Mouse (Mus musculus): ENCODE data around the gene Wdr37. TPM values are rescaled to one million over a fixed set of nuclear protein-coding genes. Genes with fewer than 3 reads are reported as not detected.
"Not testable (repeated sequence)": the region's sequence is repeated elsewhere in the genome, so short reads cannot be mapped to it uniquely, and the experiment has no call there.

Gene Wdr37
- total RNA-seq (2021) (10 to 100 TPM; 34.4 to 46.4 TPM), polyA plus RNA-seq (2012; rRNA removed) (5.8 and 7.7 TPM in 2 replicates)
- long read RNA-seq, full-length matches to known transcripts = 12 of 14 reads
- long read RNA-seq, partial matches to known transcripts = 1 of 14 reads
- long read RNA-seq, other reads (novel, unspliced or antisense) = 1 of 14 reads

DNA sequence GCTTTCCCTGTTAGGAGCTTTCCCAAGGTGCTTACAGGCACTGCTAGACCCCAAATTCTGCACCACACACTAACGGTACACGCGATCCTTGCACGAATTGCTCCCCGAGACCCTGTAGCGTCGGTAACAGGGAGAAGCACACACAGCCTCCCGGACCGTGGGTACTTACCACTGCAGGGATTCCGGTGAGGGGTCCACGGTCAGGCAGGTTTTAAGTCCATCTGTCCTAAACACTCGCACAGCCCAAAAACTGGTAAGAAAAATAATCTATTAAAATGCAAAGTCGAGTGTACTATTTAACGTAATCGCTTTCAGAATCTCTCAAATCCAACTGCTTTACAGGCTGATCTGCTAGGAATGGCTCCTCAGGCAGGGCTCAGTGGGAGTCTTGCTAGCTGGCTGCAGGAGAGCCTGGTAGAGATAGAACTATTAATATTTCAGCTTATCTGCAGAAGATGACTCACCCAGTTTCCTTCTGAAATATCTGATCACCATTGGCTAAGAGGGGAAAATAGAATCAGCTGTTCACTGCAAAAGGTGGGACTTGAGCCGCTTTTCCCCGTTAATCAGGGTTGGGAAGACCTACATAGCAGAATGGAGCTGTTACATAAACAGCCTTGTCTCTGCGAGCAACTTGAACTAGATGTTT, at the start of gene Wdr37:
Gene Wdr37 (minus strand): TSS at position 596 of the 649 bp plus-strand sequence.
- DNase-seq = peak; percentile 72

DNA sequence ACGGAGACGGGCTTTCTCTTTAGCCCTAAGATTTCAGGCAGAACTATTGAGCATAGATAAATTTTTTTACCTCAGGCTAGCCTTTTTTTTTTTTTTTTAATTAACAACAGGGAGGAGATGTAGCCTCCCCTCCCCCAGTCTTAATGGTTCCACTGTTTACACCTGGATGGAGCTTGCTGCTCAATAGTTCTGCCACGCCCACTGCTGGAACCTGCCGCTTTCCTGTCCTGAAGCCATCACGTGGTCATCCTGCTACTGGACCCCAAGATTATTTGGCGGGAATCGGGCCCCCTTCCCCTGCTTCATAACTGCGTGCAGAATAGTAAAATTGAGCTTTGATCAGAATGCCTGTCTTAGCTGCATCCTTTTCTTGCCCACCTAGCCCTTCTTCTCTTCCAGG, 42.2 kb upstream of the Wdr37 start:
- not testable (repeated sequence) for DNase-seq

DNA sequence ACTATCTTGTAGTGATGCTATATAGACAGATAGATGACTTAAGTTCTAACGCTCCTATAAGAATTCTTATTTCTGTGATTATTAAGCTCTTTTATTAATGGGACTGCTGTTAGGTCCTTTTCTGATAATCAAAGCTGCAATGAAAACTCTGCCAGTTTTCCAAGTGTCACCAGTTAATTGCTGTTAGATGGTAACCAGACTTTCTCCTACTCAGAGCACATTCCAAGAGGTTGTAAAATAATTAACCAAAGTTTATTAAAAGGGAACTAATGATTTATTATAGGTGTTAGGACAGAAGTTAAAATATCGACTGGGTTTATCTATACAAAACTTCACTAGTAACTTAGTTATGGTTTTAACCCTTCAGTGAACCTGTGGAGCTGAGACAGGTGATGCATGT, 34.3 kb upstream of the Wdr37 start:
- DNase-seq = not testable (repeated sequence)

DNA sequence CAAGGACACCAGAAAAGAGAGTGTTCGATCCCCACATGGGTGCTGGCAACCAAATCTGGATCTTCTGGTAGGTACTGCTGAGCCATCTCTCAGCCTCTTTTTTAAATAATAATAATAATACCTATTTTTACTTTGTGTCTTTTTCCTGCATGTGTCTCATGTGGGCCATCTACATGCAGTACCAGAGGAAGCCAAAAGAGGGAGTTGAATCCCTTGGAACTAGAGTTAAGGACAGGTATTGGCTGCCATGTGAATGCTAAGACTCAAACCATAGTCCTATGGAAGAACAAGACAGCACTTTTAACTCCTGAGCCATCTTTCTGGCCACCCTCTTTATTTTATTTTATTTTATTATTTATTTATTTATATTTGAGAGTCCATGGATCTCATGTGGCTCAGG, 16.9 kb upstream of the Wdr37 start:
- no peak for DNase-seq

DNA sequence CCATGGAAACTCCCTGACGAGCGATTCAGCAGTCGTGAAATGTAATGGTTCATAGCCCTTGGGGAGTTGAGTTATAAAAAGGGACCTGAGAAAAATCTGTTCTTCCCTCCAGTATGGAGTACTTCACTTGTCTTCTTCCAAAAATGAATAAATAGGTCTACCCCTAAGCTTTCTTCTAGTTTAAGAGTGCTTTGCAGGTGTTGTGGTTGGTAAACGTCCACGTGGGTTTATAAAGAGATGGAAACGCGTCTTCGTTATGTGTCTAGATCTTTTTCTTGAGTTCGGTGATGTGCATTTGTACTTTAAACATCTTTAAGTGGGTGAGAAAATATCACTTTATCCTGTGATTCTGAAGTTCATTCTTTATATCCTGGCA, 14.5 kb upstream of the Wdr37 start:
- no peak for DNase-seq

DNA sequence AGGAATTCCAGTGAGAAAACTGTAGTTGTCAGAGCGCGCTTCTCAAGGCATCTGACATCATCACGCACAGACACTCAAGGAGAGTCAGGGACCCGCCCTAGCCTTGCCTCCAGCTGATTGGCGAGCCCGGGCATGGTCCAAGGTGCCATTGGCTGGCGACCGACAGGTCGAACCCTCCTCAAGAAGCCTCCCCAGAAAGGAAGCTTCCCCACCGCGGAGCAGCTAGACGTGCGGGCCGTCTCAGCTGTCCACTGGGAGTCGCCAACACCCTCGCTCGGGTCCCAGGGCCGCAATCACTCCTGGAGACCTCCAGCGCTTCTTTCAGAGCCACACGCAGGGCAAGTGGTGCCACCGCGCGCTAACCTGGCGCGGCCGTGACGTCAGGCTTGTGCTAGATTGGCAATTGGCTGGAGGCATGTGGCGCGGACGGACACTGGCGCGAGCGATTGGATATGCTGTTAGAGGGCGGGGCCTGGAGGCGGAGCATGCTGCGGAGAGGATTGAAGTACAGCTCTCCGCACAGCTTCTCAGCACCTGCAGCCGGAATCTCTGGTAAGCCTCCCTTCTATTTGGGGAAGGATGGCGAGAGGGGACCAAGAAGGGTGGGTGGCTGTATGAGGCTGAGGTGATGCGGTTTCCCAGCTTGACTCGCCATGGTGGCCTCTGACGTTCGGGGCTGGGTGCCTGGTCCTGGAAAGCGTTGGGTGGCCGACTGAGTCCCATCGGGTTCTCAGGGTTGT, 13.9 kb upstream of the Wdr37 start, which contains the start of gene Idi1:
Gene Idi1 (plus strand): TSS at position 57 of the 740 bp plus-strand sequence.
- DNase-seq = peak; percentile 98

DNA sequence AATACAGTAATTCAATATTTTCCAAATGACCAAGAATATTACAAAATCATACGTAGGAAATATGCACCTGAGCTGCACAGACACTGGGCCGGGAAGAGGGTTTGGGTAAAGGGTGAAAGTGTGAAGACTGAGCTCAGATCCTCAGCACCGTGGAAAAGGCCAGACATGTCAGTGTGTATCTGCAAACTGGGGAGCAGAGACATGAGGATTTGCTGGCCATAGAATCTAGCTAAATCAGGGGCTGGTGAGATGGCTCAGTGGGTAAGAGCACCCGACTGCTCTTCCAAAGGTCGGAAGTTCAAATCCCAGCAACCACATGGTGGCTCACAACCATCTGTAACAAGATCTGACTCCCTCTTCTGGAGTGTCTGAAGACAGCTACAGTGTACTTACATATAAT, 12.2 kb upstream of the Wdr37 start:
- DNase-seq = not testable (repeated sequence)

DNA sequence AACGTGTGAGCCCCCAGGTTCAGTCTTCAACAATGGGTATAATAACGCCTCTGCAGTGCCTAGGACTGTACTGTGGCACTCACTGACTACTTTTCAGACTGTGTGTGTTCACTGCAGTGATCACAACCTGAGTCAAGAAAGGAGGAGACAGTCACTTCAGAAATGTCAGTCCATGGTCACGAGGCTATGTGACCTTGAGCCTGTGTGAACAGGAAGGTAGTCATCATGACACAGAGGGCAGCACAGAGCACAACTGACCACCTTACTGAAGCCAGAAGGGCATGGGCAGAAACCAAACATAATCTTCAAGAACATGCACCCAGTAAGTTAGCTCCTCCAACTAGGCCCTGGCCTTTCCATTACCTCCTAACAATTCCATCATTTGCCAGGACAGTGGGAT, 9.9 kb upstream of the Wdr37 start:
- DNase-seq = peak; percentile 69

DNA sequence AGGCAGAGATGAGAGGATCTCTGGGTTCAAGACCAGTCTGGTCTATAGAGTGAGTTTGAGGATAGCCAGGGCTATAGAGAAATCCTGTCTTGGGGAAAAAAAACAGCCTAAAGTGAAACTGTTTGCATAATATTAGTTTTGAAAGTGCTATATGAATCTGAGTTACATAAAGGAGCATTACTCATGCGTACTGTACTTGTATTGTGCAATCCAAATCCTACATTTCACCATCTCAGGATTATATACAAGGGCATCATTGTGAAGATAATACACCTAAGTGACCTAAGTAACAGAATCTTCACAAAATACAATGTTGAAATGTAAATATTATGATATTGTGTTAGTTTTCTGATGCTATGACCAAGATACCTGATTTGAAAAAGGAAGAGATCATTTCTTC, 2.1 kb upstream of the Wdr37 start:
- DNase-seq = no peak

DNA sequence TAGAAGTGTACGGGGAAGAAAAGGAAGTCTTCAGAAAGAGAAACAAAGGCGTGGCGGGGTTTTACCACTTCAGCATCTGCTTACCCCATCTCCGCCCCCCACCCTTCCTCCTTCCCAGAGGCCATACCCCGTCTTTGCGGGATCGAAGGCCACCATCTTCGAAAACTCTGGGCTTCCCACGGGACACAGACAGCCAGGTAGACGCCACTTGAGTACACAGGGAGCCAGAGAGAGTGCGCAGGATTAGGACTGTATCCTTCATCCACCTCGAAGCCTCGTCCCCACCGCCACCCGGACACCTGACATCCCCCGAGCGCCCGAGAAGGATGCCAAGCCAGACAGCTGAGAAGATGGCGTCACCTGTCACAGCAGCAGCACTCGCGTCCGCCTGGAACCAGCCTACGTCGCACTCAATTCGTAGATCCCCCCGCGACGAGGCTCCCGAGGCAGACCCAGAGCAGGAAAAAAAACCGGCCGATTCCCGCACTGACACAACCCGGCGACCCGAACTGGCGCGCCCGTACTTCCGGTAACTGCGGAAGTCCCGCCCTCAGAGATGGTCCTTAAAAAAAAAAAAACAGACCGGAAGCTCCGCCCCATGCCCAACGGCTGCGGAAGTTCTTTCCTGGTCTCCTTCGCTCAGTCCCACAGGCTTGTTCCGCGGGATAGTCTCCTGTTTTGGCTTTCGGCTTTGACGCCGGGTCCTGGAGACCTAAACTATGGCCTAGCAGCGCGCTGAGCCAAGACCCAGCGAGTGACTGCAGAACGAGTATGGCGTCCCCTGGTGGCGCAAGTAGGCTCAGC, 997 bp downstream of the Wdr37 start:
- peak; percentile 94 for DNase-seq

DNA sequence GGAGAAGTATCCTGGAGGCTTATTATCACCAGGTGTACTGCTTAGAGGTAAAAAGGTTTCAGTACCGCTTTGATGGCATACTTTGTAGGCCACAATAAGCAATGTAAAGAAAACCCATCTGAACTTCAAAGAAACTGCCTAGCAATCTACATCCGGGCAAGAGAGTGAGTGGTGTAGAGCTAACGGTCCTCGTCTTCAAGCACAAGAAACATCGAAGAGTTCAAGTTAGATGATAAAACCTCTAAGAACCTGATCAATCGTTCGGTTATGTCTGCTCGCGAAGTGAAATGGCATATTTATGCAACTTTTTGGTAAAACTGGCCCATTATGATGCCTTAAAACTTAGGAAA, 1.6 kb downstream of the Wdr37 start:
- DNase-seq = no peak

DNA sequence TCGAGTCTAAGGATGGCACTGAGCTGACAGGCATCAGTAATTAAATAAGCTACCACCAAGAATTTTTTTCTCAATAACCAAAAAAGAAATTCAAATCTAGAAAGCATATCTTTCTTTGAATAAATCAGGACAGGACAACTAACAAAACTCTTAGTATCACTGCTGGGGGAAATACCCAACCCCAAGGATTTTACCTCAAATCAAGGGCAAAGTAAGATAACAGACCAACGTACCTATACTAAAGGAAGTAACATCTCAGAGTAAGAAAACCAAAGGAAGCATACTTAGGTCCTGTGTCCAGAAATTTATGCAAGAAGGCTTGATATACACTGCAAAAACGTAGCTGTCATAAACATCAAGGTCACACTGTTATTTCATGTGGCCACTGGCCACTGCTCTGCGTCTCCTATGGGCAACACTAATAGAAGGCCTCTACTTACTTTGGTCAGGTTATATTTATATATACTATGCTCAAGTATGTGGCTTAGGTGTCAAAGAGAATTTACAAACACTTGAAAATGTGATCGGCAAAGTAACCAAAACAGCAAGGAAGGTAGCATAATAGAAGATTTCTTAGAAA, 2.0 kb downstream of the Wdr37 start:
- no peak for DNase-seq

DNA sequence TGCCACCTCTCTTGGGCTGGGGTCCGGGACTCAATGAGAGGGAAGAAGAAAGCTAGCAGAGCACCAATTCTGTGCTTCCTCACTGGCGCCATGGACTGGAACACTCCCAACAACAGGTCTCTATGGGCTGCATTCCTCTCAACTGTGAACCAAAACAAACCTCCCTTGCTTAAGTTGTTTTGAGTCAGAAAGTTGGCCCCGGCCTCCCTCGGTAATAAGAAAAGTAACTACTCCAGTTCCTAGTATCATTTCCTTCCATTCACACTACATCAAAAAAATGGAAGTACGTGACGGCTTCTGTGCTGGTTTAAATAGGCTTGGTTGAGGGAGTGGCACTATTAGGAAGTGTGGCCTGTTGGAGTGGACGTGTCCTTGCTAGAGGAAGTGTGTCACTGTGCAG, 5.1 kb downstream of the Wdr37 start:
- DNase-seq = peak; percentile 26

DNA sequence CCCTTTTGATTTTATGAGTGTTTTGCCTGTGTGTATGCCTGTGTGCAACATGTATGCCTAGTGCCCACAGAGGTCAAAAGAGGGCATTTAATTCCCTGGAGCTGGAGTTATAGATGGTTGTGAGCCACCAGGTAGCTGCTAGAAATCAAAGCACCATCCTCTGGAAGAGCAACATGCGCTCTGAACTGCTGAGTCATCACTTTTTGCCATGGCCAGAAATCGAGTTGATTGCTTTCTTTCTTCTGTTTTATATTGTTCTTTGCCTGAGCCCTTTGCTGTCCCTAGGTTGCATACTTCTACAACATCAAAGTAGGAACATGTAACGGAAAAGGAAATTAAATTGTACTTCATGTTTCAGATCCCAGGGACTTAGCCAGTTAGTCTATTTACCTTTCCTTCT, 6.7 kb downstream of the Wdr37 start:
- DNase-seq = no peak

DNA sequence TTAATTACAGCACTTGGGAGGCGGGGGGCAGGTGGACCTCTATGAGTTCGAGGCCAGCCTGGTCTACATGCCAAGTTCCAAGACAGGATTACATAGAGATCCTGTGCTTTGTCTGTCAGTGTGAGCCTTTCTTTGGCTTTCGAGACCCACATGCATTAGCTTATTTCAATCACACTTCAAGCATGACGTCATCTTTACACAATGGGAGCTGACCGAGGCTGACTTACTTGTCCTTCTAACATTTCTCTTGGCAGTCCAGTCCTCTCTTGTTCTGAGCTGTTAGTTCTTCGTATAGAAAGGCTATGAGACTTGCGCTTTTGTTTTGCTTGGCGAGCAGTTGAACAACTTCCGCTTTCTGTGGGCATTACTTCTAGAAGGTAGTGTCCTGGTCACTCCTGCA, 10.8 kb downstream of the Wdr37 start:
- no peak for DNase-seq

DNA sequence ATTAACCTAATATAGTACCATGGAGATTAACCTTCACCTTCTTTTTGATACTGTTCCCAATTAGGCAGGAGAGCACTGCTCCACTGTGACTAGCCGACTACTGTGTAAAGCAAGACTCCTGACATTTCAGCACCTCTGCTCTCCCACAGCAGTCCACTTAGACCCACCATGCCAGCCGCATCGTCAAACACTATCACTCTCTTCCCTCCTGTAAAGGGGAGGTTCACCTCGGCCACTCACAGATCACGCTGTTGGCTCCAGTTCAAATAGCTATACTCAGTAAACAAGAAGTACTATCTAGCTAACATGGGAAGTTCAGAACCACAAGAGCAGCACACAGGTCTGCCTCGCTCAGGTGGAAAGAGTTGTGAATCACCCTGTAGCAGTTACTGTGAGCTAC, 13.3 kb downstream of the Wdr37 start:
- DNase-seq = no peak

DNA sequence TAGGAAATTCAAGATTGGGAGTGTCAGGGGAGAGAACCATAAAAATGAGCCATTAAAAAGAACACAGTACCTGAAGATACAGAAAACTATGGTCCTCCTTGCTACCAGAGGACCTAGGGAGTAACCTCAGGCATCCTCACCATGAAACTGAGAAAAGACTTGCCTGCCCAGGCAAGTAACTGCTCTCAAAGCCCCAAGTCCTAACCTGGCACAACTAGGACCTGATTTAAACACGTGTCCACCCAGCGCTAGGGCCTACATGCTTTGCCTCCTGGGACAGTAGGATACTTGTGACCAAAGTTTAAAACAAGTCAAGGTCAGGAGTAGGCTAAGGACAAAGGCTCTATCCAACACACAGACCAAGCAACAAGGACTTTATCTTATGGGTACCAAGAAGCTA, 16.9 kb downstream of the Wdr37 start:
- no peak for DNase-seq

DNA sequence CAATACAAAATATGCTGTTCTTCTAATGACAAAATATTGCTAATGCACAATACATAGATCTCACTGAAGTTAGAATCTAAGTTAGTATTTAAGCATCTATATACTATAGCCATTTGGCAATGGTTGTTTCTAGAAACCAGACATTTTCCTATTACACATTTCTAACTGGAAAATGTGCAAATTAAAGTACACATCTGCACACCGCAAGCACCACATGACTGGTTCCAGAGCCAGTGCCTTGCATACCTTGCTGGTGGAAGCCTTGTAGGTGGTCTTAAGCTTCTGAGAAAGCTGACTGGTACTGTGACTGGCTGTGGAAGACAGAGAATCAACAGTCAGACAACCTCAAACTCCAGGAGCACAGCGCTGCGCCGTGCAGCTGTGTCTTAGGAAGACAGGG, 18.3 kb downstream of the Wdr37 start:
- DNase-seq = no peak

DNA sequence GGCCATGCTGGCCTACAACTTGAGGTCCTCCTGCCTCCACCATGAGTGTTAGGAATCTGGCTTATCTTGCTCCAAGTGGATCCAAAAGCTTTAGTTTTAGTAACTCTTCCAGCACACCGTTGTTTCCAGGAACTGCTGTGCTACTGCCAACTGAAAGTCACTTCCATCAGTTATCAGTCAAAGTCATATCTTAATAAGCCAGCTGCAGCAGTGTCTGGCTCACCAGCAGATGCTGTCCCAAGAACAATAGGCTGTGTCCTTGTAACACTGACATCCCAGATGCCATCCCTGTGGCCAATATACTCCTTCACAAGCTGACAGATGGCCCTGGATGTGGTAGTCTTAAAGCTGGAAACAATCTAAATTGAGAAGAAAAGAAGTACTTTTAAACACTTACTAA, 22.4 kb downstream of the Wdr37 start:
- DNase-seq = no peak

DNA sequence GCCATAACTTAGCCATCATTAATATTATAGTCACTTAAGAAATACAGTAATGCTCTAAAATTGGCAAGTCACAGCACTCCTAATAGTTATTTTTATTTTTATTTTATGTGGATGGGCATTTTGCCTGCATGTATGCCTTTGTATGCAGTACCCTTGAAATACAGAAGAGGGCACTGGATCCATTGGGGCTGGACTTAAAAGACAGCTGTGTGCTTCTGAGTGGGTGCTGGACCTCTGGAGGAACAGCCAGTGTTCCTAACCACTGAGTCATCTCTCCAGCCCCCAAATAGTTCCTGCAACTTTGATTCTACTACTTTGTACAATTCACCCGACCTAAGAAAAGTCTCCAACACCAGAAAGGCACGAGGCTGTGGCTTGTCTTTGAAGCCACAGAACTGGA, 24.0 kb downstream of the Wdr37 start:
- no peak for DNase-seq

DNA sequence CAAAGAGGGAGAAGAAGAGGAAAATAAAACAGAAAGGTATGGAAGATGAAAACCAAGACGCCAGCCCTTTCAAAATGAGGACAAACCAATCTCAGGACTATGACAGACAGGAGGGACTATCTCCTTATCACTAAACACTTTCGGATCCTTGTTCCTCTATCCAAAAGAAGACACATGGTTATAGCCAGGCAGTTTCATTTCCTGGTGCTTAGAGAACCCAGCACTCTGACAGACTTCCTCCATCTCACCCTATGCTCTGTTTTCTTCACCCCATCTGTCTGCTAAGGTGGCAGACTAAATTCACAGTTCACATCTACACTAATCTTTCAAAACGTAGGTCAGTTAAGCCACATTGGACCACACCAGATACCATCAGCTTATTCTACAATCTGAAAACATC, 29.4 kb downstream of the Wdr37 start:
- DNase-seq = no peak

DNA sequence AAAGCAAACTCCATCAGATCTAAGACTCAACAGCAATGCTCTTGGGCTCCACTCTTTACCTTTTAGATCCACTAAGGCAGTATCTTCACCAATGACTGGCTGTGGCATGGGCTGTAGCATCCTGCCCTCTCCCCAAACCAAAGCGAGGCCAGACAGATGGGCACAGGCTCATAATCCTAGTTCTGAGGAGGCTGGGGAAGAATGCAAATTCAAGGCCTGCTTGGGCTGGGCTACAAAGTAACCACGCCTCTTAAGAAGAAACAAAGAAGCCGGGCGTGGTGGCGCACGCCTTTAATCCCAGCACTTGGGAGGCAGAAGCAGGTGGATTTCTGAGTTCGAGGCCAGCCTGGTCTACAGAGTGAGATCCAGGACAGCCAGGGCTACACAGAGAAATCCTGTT, 29.9 kb downstream of the Wdr37 start:
- DNase-seq = not testable (repeated sequence)

DNA sequence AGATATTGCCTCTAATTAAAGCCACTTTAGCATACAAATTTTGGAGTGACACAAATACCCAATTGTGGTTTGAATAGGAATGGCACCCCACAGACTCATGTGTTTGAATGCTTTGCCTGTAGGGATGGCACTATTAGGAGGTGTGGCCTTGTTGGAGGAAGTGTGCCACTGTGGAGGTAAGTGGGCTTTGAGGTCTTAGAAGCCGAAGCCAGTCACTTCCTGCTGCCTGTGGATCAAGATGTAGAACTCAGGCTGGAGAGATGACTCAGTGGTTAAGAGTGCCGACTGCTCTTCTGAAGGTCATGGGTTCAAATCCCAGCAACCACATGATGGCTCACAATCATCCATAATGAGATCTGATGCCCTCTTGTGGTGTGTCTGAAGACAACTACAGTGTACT, 30.8 kb downstream of the Wdr37 start:
- no peak for DNase-seq

All from adrenal gland, adult 2 months (tissue).